Mouse (Mus musculus) kidney, postnatal 4 days (tissue): ENCODE measurements around the gene Daam2.

Experiments used
- DNase-seq, 2 experiments: peaks; one replicate each; pipeline ENCODE4 v3.0.0; 2021; ENCODE audit warnings: mixed read lengths in 2 of 2

Daam2 gene

DNA sequence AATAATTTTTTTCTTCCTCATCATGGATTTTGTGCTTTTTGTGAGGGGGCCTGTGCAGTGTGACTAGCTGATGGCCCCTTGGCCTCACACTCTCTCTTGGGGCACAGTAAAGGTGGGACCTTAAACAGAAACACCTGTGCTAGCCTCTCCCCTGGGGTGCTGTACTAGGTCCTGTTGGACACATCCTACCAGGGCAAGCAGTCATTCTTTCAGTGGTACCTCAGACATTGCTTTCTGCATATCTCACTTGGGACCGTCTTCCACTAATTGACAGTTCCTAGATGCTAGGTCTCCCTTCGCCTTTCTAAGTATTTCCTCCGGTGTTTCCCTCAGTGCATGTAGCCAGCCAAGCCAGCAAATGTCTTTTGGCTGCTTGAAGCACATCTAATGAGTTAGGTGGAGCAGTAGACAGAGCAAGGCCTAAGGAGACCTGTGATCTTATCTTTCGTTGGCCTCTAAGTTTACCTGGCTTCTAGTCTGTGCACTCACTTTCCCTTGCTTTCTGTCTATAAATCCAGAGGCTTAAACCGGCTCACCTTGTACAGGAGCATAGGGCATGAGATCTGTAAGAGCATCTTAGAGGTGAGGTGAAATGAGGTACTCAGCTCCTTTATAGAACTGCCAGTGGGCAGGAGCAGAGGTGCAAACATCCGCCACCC is 134.5 kb downstream of the Daam2 start:
- no peak for DNase-seq

GRCm38 (mm10) chr17:49428751-49429415 is 135.3 kb downstream of the Daam2 start:
- DNase-seq = no peak

- peak; percentile 96 to 97 for DNase-seq
Observed at GRCm38 (mm10) chr17:49428239-49428688, 135.9 kb downstream of the Daam2 start, which contains the start of gene Mocs1. TSS of gene Mocs1 (plus strand) at chr17:49428362.

- DNase-seq = no peak
Observed at GRCm38 (mm10) chr17:49427631-49428238, 136.4 kb downstream of the Daam2 start.

GRCm38 (mm10) chr17:49423872-49424271 is 140.3 kb downstream of the Daam2 start:
- DNase-seq = no peak

DNA sequence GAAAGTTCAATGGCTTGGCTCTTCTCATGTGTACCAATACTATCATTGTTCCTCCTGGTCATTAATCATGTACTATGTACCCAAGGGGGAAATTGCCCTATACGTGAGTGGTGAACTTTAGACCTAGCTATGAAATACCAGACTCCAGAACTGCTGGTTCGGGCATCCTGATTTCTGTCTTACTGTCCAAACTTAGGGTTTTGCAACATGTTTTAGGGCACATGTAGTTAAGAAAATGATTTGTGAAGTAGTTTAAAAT is 141.1 kb downstream of the Daam2 start:
- no peak for DNase-seq

GRCm38 (mm10) chr17:49422286-49423066 is 141.7 kb downstream of the Daam2 start:
- no peak for DNase-seq

DNA sequence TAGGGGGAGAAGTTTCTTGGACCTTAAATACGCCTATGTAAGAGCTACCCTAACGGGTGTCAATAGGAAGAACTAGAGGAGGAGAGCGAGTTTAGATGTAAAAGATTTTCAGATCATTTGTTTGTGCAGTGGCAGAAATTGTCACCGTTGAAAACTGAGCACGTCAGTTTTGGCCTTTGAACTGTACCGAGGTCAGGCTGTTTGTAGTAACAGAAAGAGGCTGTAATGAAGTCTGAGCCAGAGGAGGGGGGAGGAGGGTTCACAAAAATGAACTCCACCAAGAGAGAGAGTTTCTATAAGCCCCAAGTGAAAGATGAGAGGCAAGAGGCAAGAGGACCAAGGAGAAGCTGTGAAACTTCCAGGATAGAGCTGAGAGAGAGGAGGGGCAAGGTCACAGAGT is 144.3 kb downstream of the Daam2 start:
- no peak for DNase-seq

GRCm38 (mm10) chr17:49416228-49416627 is 147.9 kb downstream of the Daam2 start:
- no peak for DNase-seq

DNA sequence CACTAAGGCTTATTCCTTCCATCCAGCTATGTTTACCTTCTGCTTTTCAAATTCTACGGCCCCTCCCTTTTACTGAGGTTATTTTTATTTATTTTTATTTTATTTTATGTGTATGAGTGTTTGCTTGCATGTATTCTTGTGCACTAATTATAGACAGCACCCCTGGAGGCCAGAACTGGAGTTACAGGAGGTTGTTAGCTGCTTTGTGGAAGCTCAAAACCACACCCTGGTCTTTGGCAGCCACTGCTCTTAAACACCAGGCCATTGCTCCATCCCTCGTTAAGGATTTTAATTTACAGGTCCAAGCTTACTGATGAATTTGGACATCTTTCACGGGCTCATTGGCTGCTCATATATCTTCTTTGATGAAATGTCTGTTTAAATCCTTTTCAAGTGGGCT is 150.6 kb downstream of the Daam2 start:
- no peak for DNase-seq

DNA sequence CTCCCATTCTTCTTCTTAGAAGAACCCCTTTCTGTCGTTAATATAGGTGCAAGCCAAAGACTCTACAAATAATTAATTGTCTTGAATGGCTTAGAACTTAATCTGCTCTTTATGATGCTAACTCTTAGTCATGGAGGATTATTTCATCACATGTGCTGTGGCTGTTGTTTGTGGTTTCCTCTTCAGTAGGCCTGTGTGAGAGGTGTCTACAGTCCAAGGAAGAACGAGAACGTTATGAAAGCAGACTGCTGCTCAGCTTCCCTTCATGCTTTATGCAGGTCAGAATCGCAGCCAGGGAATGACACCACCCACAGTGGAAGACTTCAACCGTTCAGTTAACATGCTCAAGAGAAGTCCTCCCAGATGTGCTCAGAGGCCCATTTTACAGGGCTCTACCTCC is 151.2 kb downstream of the Daam2 start:
- DNase-seq = no peak
